Mouse (Mus musculus): ENCODE data around the gene Phactr1.

The Phactr1 gene

DNA sequence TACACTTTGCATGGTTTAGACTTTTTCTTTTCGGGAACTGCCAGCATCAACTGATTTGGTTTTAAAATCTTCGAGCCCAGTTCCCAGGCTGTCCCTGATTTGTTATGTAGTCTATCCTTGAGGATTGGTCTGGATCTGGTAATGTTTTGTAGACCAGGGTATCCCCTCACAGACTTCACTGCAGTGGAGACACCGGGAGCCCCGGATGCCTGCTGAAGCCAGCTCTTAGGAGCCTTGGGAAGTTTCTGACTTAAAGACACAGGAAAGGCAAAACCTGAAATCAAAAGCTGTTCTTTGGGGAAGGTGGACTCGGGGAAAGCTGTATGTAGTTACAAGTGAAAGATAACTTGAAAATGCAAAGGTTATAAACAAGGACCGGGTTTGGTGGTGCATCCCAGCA lies 186.6 kb downstream of the Phactr1 start:
- DNase-seq (ENCODE audit: low spot score): no peak

DNA sequence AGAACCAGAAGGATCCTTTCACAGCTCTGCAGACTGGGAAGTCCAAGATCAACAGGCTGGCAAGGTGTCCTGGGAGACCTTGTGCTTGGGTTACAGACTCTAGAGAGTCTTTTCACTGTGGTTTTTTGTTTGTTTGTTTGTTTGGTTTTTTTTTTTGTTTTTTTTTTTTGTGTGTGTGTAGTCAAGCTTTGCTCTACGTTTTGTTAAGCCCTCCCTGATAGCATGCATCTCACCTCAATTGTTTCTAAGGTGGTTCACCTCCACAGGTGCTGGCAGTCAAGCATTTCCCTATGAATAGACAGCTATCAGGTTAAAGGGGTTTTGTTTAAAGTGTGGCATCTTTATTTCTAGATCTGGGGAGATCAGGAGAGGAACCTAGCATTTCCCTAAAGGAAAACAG lies 191.7 kb downstream of the Phactr1 start:
- no peak for DNase-seq (ENCODE audit: low spot score)

DNA sequence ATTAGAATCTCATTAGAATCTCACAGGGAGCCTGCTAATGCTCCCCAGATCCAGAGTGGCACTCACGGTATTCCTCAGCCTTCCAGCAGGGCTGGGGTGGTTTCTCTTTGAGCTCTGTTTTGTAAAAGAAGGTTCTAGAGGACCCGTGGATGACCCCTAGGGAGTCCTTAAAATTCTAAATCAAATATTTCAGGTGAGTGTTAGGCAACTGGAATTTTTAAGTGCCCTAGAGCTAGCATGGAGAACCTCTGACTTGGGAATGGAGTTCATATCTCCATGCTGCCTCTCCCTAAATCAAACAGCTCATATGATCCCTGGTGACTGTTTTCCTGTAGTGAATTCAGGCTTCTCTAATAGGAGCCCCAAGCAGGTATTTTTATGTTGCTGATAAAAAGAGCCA lies 197.9 kb downstream of the Phactr1 start:
- no peak for DNase-seq (ENCODE audit: low spot score)

DNA sequence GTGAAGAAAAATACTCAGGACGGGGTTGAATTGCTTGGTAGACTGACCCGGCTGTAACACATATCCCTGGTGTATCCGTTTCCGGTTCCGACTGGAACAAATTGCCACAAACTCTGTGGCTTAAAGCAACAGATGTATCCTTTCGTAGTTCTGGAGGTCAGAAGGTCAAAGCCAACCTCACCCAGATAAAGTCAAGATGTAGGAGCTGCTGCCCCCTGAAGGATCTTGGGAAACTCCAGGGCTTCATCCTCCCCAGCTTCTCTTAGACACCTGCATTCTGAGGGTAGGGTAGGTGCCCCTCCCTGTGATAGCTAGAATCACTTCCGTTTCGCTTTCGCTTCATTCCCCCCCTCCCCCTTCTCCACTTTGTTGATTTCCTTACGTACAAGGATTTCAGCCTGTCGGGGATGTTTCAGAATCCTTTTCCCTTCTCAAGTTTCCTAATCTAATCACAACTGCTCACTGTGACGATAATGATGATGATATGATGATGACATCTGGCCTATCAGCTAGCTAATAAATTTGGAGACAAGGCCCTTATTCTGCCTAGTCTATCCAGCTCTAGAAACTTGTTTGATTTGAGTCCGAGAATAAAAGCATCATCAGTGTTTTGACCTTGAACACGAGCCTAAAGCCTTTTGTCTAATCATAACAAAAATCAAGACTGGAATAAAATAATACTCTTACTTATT lies 203.8 kb downstream of the Phactr1 start:
- no peak for DNase-seq (ENCODE audit: low spot score)

DNA sequence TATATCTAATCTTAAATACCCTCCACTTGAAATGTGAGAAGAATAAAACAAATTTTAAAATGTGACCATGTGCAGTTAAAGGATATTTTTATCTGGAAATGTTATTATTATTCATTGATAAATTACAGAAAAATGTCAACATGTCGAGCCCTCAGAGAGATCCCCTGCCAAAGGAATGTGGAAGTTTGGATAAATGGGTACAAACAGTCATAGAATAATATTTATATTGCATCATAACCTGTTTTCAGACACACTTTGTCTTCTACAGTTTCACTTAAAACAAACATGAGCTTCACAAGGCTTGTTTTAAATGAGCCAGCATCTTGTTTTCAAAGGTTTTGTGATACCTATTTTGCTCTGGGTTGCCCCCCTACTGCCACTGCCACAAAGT lies 204.3 kb downstream of the Phactr1 start:
- no peak for DNase-seq (ENCODE audit: low spot score)

DNA sequence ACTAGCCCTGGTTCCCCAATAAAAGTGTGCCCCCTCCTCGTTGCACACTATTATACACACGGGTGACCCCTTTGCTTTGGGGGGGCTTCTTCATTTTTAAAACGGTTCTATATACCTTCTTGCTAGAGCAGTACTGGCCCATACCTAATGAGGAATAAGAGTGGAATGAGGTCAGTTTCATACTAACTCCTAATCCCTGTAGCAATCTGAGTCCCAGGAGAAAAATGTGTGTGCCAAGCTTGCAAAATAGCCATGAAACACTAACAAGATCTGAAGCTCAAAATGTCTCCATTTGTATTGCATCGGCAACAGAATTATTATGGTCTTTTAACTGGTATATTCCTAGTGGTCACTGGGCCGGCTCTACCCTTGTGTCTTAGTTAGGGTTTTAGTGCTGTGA lies 207.3 kb downstream of the Phactr1 start:
- no peak for DNase-seq (ENCODE audit: low spot score)

DNA sequence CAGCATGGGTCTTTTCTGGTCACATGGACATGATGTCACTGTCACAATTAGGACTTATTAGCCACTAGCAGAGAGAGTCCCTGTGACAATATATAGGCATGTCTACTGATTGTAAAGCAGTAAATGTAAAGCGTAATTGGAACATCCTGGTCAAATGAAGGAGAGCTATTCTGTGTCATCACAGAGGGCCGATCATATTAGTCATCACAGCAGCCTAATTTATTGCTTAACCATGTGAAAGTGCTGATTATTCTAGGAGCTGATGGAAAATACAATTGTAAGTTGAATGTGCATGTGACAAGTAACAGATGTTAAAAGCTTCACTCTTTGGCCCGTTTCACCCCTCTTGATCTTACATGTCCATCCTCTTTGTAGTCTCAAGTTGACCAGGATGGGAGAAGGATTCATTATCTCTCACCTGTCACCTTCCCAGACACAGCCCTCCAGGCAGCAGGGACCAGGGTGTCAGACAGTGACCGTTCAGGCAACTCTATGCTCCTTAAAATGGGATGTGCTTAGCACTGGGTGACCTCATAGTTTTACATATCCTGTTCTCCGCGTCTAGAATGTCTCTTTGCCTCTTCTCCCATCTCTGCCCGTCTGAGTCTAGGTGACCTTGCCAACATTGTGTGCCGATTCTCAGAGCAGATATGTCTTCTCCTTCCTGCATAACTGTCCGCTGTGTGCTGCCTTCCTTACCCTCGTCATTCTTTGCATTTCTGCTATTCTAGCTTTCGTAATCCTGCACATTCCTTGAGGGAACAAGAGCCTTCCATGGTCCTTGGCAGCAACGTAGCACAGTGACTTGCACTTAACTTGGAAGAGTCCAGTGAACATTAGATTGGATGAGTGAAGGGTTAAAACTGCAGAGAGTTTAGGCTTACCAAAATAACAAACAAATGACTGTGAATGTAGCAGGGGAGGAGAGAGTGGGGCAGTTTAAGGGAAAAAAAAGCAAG lies 209.4 kb downstream of the Phactr1 start:
- no peak for DNase-seq (ENCODE audit: low spot score)

DNA sequence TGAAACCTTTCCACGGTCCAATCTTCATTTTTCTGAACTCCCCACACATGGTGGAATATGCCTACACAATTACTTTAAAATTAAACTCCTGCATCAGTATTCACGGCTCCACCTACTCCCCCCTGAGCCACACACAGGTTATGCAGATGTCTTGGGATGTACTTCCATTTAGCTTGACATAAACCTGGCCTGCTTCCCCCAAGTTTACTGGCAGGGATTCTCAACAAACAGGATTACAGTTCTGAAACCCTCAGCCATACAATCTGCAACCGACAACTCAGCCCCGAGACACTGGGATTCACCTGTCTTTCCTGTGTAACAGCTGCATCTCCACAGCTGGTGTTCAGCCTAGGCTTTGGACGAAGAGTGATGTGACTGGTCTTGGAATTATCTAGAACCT lies 210.2 kb downstream of the Phactr1 start:
- no peak for DNase-seq (ENCODE audit: low spot score)

DNA sequence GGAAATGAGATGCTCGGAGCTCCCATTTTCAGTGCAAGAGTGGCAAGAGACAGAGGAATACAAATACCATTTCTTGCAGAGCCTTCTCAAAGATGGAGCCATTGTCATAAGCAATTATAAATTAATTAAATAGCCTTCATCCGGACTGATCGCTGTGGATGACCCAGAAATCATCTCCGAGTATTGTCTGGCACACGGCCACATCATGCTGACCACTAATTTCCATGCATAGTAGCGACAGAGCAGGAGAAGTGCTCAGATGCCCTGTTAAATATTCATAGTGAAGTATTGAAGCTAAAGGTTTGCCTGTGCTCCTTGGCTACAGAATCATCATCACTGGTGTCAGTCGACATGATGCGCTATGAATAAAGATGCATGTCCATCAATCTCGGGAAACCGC lies 213.6 kb downstream of the Phactr1 start:
- no peak for DNase-seq (ENCODE audit: low spot score)

DNA sequence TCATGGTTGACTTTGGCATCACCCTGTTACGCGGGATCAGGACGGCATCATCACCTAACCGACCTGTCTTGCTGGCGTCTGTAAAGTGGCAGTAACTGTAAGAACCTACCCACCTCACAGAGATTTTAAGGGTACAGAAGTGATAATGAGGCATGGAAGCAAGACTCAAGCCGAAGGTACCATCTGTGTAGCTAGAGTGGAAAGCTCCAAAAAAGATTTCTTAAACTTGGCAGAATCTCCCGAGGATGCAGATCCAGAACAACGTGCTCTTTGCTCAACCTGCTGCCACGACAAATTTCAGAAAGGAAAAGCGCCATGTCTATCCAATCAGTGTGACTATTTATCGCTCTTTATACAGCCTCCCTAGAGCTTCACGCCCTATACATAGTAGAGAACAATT lies 214.2 kb downstream of the Phactr1 start:
- DNase-seq (ENCODE audit: low spot score): no peak

DNA sequence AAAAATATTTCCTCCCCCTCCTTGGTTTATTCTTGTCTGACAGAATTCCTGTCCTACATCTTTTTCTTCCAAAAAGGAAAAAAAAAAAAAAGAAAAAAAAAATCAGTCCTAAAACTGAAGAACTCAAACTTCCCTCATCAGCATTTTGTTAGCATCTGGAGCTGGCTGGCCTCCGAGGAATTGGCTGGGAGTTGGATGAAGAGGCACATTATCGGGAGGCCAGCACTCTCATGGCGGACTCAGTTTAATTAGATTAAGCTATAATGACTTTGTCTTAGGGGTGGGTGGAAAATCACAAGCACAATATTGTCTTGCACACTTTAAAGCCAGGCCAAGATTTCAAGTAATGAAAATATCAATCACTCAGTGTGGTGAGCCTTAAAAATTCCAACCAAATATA lies 215.6 kb downstream of the Phactr1 start:
- DNase-seq (ENCODE audit: low spot score): no peak

DNA sequence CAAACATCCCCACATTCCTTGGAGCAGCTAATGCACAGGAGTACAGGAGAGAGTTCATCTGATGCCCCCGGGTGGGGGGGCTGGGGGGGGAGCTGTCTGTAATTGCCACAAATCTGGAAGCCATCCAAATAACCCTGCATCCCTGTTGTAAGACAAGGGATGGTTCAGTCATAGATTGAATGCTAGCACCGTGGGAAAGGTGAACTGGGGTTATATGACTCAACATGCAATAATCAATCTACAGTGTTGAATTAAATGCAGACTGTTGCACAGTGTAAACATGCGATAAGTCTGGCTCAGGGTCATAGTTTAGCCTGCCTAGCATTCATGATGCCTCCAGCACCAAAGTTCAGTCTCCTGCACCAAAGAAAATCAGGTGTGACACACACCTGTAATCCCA lies 219.2 kb downstream of the Phactr1 start:
- no peak for DNase-seq (ENCODE audit: low spot score)

DNA sequence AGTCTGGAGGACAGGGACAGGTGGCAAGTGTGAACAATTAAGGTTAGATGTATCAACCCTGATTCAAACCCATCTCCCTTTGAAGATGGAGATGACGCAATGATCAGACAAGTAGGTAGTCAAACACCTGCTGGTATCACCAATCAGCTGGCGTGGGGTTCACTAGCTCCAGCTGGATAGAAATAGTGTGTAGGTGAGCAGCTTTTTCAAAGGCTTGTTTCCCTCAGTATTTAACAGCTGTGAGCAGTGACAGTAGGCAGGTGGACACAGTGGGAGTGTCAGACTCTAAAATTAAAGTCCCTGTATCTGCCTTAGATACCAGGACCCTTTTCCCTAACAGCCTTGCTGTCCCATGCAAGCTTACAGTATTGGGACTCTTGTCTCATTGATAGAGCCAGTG lies 221.4 kb downstream of the Phactr1 start:
- no peak for DNase-seq (ENCODE audit: low spot score)

DNA sequence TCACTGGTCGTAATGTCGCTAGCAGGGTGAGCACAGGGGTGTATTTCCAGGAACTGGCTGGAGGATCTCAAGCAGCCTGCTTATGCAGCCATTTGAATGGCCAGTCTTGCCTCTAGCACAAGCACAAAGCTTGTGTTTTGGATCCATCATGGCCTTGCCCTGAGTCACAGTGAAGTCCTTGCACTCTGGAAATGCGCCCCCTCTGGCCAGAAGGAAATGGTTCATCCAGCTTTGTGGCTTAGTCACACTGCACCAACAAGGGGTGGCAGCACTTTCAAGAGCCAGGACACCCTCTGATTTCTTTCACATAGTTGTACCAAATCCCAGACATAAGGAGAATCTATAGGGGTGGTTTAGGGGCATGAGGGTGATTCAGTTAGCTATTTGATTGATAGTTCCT lies 222.4 kb downstream of the Phactr1 start:
- no peak for DNase-seq (ENCODE audit: low spot score)

DNA sequence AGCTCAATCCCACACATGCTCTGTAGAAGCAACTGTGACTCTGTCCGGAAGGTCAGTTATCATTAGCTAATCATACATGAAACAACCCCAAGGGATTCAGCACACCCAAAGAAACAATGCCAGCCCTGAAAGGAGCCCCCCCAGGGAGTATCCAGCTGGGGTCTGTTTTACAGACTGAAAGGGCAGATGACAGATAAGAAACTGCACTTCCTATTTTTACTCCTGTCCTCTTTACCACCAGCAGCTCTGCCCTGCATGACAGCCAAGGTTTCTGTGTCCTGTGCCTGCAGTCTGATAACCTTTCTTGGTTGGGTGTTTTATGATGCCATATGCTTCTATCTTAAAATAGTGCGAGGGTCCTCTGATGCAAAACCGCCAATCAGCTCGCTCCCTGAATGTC lies 225.4 kb downstream of the Phactr1 start:
- DNase-seq (ENCODE audit: low spot score): no peak

DNA sequence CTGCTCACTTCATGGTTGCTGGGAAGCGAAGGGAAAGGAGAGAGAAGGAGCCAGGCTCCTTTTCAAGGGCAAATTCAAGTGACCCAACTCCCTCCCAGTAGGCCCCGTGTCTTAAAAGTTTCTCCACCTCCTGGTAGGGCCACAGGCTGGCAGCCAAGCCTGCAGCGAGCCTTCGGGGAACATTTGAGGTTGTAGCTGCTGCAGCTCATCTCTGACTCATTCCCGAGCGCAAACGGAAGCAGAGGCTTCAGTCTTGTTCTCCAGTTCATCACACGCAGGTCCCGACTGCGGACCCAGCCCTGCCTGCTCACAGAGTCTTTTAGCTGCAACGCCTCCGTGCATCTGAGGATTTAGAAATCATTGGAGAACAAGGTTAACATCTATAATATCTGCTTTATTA lies 226.6 kb downstream of the Phactr1 start:
- DNase-seq (ENCODE audit: low spot score): no peak

DNA sequence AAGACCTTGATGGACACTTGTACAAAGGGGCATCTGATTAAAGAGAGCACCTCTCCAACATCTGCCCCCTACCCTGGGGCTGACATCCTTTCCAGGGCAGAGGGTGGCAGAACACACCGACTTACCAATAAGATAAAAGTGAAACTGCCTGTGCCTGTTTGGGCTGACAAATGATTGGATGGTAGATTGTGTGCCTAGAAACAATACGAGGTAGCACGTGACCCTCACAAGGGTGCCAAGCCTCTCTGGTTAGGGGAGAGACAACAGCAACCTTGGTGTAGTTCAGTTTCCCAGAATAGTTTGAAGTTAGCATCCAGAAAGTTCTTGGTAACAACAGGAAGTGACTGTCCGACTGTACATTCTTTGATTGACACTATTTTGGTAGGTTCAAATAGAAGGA lies 234.7 kb downstream of the Phactr1 start:
- DNase-seq (ENCODE audit: low spot score): no peak

DNA sequence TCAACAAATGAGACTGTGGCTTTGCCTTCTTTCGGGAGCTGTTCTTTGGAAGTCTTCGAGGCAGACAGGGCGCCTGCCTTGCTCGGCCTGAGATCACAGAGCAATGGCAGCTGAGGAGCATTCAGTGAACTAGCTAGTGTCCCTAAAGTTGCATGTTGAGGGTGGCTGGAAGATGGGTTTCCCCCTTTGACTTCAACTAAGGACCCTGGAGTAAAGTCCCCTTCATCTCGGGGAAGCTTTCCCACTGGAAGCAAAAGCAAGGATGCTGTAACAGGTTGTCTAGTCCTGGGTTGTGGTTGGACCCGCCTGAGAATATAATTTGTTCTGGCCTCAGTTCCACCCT lies 235.4 kb downstream of the Phactr1 start:
- DNase-seq (ENCODE audit: low spot score): no peak

DNA sequence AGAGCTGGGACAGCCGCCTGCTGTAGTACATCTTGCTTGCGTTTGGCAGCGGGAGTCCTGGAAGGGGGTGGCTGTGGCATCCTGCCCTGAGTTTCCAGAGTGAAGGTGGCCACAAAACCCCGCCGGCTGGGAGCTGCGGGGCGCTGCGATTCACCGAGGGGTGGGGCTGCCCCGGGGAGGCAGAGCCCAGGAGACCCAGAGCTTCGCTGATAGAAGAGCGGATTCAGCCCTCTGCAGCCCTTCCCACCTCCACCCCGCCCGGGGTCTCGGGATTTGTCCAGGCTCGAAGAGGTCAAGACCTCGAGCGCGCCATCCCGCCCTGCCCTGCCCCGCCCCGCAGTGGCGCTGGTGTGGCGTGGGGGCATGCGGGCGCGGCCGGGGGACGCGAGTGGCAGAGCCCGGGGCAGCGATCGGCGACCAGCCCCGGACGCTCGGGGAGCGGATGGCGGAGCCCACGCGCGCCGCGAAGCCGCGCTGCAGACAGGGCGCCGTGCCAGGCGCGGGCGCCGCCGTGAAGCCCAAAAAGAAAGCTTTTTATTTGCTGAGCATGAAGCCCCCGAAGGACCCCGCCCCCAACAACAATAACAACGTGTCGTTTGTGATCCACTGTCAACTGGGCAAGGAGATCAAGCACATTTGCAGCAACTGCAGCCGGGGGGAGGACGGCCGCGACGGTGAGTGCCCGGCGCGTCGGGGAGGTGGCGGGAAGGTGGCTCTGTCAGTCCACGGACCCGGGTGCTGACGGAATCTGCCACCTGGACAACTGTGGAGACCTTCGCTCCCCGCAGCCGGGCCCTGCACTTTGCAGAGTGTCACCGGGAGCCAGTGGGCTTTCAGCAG lies 236.0 kb downstream of the Phactr1 start:
- DNase-seq (ENCODE audit: low spot score): no peak

DNA sequence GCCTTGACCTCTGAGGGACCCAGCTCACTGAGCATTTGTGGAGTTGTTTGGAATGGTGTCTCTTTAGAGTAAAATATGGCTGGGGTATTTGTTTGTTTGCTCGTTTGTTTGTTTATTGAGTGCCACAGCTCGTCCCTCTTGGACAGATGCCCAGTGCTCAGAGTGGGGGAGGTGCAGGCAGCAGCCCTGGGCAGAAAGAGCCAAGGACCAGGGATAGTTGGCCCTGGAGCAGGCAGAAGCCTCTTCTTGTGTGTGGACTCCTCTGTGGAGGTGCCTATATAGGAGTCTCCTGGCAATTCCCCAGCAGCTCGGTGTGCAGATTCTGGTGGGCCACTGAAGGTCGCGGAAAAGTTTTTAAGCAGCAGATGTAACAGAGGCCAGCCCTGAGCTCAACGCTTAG lies 236.8 kb downstream of the Phactr1 start:
- DNase-seq (ENCODE audit: low spot score): no peak

DNA sequence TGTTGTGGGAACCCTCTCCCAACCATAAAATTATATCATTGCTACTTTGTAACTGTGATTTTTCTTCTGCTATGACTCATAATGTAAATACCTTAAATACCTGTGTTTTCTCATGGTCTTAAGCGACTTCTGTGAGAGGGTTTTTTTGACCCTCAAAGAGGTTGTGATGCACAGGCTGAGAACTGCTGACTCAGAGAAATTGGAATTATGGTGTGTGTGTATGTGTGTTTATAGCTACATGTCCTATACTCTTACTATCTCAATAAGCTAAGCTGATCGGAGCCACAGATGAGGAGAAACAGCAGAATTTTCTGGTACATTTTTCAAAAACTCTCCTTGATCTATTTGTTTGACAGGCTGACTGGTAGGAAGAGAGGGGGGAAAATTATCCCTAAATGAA lies 239.6 kb downstream of the Phactr1 start:
- no peak for DNase-seq (ENCODE audit: low spot score)

DNA sequence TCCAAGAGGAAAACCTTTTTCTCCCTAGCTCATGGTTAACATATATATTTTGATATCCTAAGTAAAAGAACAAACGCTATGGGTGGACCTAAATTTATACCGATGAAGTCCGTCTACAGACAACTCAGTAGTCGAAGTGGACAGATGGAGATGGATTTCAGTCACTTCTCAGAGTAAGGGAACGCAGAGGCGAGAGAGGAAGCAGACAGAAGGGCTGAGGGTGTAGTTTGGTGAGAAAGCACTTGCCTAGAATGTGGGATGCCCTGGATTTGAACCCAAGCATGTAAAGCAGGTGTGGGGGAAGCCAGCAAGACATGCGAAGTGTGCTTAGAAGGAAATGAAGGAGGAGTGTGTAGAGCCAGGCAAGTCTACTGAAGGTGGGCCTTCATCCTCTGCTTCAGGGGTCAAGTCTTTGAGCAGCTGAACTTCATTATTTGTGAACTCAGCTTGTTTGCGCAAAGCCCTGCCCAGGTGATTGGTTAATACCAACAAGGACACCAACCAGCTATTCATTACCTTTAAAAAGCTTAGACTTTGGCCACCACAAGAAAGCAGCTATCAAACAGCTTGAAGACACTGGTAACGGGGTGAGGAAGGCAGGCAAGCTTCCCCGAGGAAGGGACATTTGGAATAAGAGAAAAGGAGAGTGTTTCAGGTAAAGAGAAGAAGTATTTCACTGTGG lies 241.5 kb downstream of the Phactr1 start:
- DNase-seq (ENCODE audit: low spot score): no peak
